Comparison of ENCODE assay signal across 25 mouse cellular contexts in the genomic region with DNA sequence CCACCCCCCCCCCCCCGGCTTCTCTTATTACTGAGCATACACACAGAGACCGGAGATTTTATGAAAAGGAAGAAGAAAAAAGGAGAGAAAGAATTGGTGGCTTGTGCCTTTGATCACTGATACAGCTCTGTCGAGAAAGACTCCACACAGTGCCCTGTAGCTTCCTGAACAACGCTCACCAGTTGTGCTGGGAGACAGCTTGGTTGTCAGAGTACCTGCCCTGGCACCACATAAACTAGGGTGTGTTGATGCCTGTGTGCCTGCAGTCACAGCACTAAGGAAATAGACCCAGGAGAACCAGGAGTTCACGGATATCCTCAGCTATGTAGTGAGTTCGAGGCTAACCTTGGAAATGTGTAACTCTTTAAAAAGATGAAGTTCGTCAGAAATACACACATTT.
"Had no signal": no experiment of that assay in that cellular context is flagged by ENCODE, and none has a peak within 500 bp of the region (broad histone marks: within the 10 kb centered on the region; RNA-seq: fewer than 3 reads in every experiment).

No protein-coding gene starts in this region.

- H3K4me3 ChIP-seq: gastrocnemius, adult 2 months; heart, embryonic 10.5 days; heart, embryonic 12.5 days; hindbrain, embryonic 10.5 days; hindbrain, embryonic 12.5 days; intestine, embryonic 15.5 days; layer of hippocampus, adult 2 months; left cerebral cortex, adult 2 months; limb, embryonic 10.5 days; limb, embryonic 12.5 days had no signal

- H3K4me1 ChIP-seq: hindbrain, embryonic 12.5 days; intestine, embryonic 15.5 days; limb, embryonic 12.5 days had no signal

- H3K27ac ChIP-seq: gastrocnemius, adult 2 months; heart, embryonic 10.5 days; hindbrain, embryonic 10.5 days; hindbrain, embryonic 12.5 days; hindbrain, embryonic 14.5 days; intestine, embryonic 15.5 days; layer of hippocampus, adult 2 months; left cerebral cortex, adult 2 months; limb, embryonic 10.5 days; limb, embryonic 12.5 days had no signal

- H3K4me2 ChIP-seq: heart, embryonic 12.5 days; hindbrain, embryonic 12.5 days; hindbrain, embryonic 14.5 days; intestine, embryonic 15.5 days; limb, embryonic 12.5 days; liver, embryonic 11.5 days had no signal

- H3K36me3 ChIP-seq: heart, embryonic 10.5 days; heart, embryonic 12.5 days; hindbrain, embryonic 10.5 days; hindbrain, embryonic 12.5 days; intestine, embryonic 15.5 days; limb, embryonic 10.5 days; limb, embryonic 12.5 days had no signal

- H3K9ac ChIP-seq: heart, embryonic 12.5 days; hindbrain, embryonic 12.5 days; hindbrain, embryonic 14.5 days; intestine, embryonic 15.5 days; limb, embryonic 12.5 days had no signal

- DNase-seq: gastrocnemius, adult 2 months; gastrocnemius, postnatal 10 days; gastrocnemius, postnatal 25 days; heart, postnatal 10 days; heart, postnatal 4 days; kidney, adult 18-20 months; kidney, adult 8-10 months; kidney, postnatal 10 days; kidney, postnatal 25 days; kidney, postnatal 4 days; liver had no signal

- H3K27me3 ChIP-seq: heart, embryonic 12.5 days; hindbrain, embryonic 12.5 days; intestine, embryonic 15.5 days; limb, embryonic 12.5 days had no signal

- H3K9me3 ChIP-seq: heart, embryonic 10.5 days; heart, embryonic 12.5 days; hindbrain, embryonic 10.5 days; hindbrain, embryonic 12.5 days; intestine, embryonic 15.5 days; limb, embryonic 10.5 days; limb, embryonic 12.5 days had no signal

- ATAC-seq: hindbrain, embryonic 16.5 days; inflammation-experienced regulatory T-cells, adult 6 months; intestine, embryonic 15.5 days; intestine, postnatal 0 days had no signal
